Mouse (Mus musculus) CH12.LX (cell line): ENCODE results near the gene Rgp1.

Experiments
- CHD2 ChIP-seq: IDR thresholded peaks from 2 replicates; pipeline ENCODE4 v1.6.1; 2011; ENCODE audit warnings: low read length, improper control_type of control experiment
- CTCF ChIP-seq, 2 experiments: IDR thresholded peaks in 1 of 2; conservative IDR thresholded peaks in 1 of 2; 2 replicates each; pipeline ENCODE4 v1.5.1; 2011 to 2012; ENCODE audit warnings: low read depth in 2 of 2, low read length in 2 of 2, improper control_type of control experiment in 1 of 2, inconsistent platforms in 1 of 2, mild to moderate bottlenecking in 1 of 2, moderate library complexity in 1 of 2
- E2F4 ChIP-seq: IDR thresholded peaks from 2 replicates; pipeline ENCODE4 v1.6.1; 2011; ENCODE audit warnings: low read depth, low read length, improper control_type of control experiment; ENCODE audit not compliant: insufficient replicate concordance
- EP300 ChIP-seq: IDR thresholded peaks from 2 replicates; pipeline ENCODE4 v1.6.1; 2011; ENCODE audit warnings: low read length, improper control_type of control experiment
- GABPA ChIP-seq: IDR thresholded peaks from 2 replicates; pipeline ENCODE4 v1.6.1; 2012; ENCODE audit warnings: low read depth, low read length, improper control_type of control experiment, inconsistent platforms; ENCODE audit not compliant: insufficient replicate concordance
- JUND ChIP-seq: conservative IDR thresholded peaks from 2 replicates; pipeline ENCODE4 v1.6.1; 2011; ENCODE audit warnings: low read depth, low read length, improper control_type of control experiment
- MAX ChIP-seq: IDR thresholded peaks from 2 replicates; pipeline ENCODE4 v1.6.1; 2011; ENCODE audit warnings: low read length, improper control_type of control experiment
- POLR2A ChIP-seq: IDR thresholded peaks from 2 replicates; pipeline ENCODE4 v1.6.1; 2011; ENCODE audit warnings: low read depth, mild to moderate bottlenecking, improper control_type of control experiment, low read length
- RAD21 ChIP-seq: IDR thresholded peaks from 2 replicates; pipeline ENCODE4 v1.6.1; 2011; ENCODE audit warnings: low read depth, mild to moderate bottlenecking, low read length, improper control_type of control experiment, moderate library complexity
- SMC3 ChIP-seq: IDR thresholded peaks from 2 replicates; pipeline ENCODE4 v1.6.1; 2011; ENCODE audit warnings: low read depth, low read length, improper control_type of control experiment
- TCF12 ChIP-seq: IDR thresholded peaks from 2 replicates; pipeline ENCODE4 v1.6.1; 2014; ENCODE audit warnings: low read depth, mild to moderate bottlenecking, inconsistent platforms, low read length, improper control_type of control experiment
- USF1 ChIP-seq: IDR thresholded peaks from 2 replicates; pipeline ENCODE4 v1.6.1; 2014; ENCODE audit warnings: low read depth, mild to moderate bottlenecking, inconsistent platforms, low read length, improper control_type of control experiment
- ZMIZ1 ChIP-seq: IDR thresholded peaks from 2 replicates; pipeline ENCODE4 v1.6.1; 2012; ENCODE audit warnings: low read depth, mild to moderate bottlenecking, inconsistent platforms, low read length, improper control_type of control experiment

GRCm38 (mm10) chr4:43535628-43536027 is 42.9 kb upstream of the Rgp1 start:
- no peak for TF ChIP-seq RAD21
- TF ChIP-seq CTCF (conservative IDR thresholded peaks at IDR 0.05 in 1 of 2, IDR thresholded peaks at IDR 0.05 in 1 of 2; ENCODE audit: low read depth in 2 of 2, low read length in 2 of 2), result no peak
- TF ChIP-seq MAX, result no peak
- TF ChIP-seq TCF12, result no peak
- TF ChIP-seq SMC3, result no peak
- no peak for TF ChIP-seq EP300
- TF ChIP-seq GABPA, result no peak
- TF ChIP-seq USF1, result no peak
- no peak for TF ChIP-seq POLR2A
- no peak for TF ChIP-seq CHD2
- TF ChIP-seq JUND, result no peak
- no peak for TF ChIP-seq ZMIZ1
- TF ChIP-seq E2F4, result no peak
